Mouse (Mus musculus) hindbrain, embryonic 10.5 days (tissue): ENCODE measurements around the gene Lbp. TPM values are rescaled to one million over a fixed set of nuclear protein-coding genes. Genes with fewer than 3 reads are reported as not detected.

Experiments used
- DNase-seq: peaks from one replicate; pipeline ENCODE4 v3.0.0-alpha.2; 2017; ENCODE audit warnings: low spot score
- H3K27ac ChIP-seq: fragments of 300-500 bp; sonication (generic); 2 replicates; pipeline ENCODE4 v1.5.1; 2016; ENCODE audit warnings: mild to moderate bottlenecking, moderate library complexity
- H3K27me3 ChIP-seq: fragments of 300-500 bp; sonication (generic); 2 replicates; pipeline ENCODE4 v1.6.1; 2016; ENCODE audit warnings: mild to moderate bottlenecking; ENCODE audit not compliant: poor library complexity, insufficient read depth, severe bottlenecking
- H3K36me3 ChIP-seq: fragments of 300-500 bp; sonication (generic); 2 replicates; pipeline ENCODE4 v1.6.1; 2016; ENCODE audit warnings: mild to moderate bottlenecking, moderate library complexity
- H3K4me1 ChIP-seq: fragments of 300-500 bp; sonication (generic); replicated peaks from 2 replicates; pipeline ENCODE4 v1.6.1; 2016; ENCODE audit warnings: mild to moderate bottlenecking
- H3K4me3 ChIP-seq: fragments of 300-500 bp; sonication (generic); 2 replicates; pipeline ENCODE4 v1.5.1; 2016; ENCODE audit warnings: mild to moderate bottlenecking, moderate library complexity
- H3K9me3 ChIP-seq: fragments of 300-500 bp; sonication (generic); 2 replicates; pipeline ENCODE4 v1.6.1; 2016; ENCODE audit warnings: mild to moderate bottlenecking, moderate library complexity
- WGBS: fragments of 180-500 bp; shearing (Covaris S2); methylation state at CpG from one replicate; pipeline ENCODE4 v1.1.7; 2016; 5-methylcytosine and 5-hydroxymethylcytosine counted together
- polyA plus RNA-seq: library from polyadenylated mRNA; unstranded; fragments of >200 nt; fragmentation: Nextera tagmentation; extraction: Ambion mirVana; gene quantifications from 2 replicates; pipeline ENCODE4 v1.2.1, GENCODE M21; 2016

The Lbp gene
- polyA plus RNA-seq, 1 experiment from 2014 or later: 2.2 TPM

- Histone ChIP-seq H3K9me3 (no peaks in the 10 kb centered on the region), H3K4me3 (no peak overlapping the region), H3K4me1 (peaks cover 22% of the 10 kb centered on the region), H3K27me3 (no peaks in the 10 kb centered on the region), H3K27ac (no peak overlapping the region), H3K36me3 (peaks cover 84% of the 10 kb centered on the region)
- WGBS: 83% methylated on average over 7 of the region's 7 CpGs
- no peak for DNase-seq
Measured at GRCm38 (mm10) chr2:158354348-158355114, 48.2 kb downstream of the Lbp start.

GRCm38 (mm10) chr2:158355238-158355637 lies 48.9 kb downstream of the Lbp start:
- H3K4me3 ChIP-seq: no peak overlapping the region
- H3K36me3 ChIP-seq: peaks cover 91% of the 10 kb centered on the region
- no peaks in the 10 kb centered on the region for H3K27me3 ChIP-seq
- no peak overlapping the region for H3K27ac ChIP-seq
- no peak for DNase-seq
- peaks cover 29% of the 10 kb centered on the region for H3K4me1 ChIP-seq
- no peaks in the 10 kb centered on the region for H3K9me3 ChIP-seq
- 89% methylated on average over 2 of the region's 2 CpGs for WGBS

GRCm38 (mm10) chr2:158356121-158356520 lies 49.8 kb downstream of the Lbp start:
- Histone ChIP-seq H3K27ac (no peak overlapping the region), H3K9me3 (no peaks in the 10 kb centered on the region), H3K27me3 (no peaks in the 10 kb centered on the region), H3K4me1 (peaks cover 34% of the 10 kb centered on the region), H3K4me3 (no peak overlapping the region), H3K36me3 (peaks cover 93% of the 10 kb centered on the region)
- 91% methylated on average over 5 of the region's 5 CpGs for WGBS
- DNase-seq: no peak

GRCm38 (mm10) chr2:158359757-158360620 lies 53.7 kb downstream of the Lbp start:
- DNase-seq: no peak
- Histone ChIP-seq H3K27me3 (peaks cover 1% of the 10 kb centered on the region; the same call in 1 of the 2 replicates), H3K27ac (peak overlapping the region; percentile 95), H3K4me1 (peaks cover 27% of the 10 kb centered on the region), H3K4me3 (peak overlapping the region; percentile 84), H3K9me3 (no peaks in the 10 kb centered on the region), H3K36me3 (peaks cover 55% of the 10 kb centered on the region)
- 77% methylated on average over 12 of the region's 12 CpGs for WGBS

GRCm38 (mm10) chr2:158360873-158361677 lies 54.8 kb downstream of the Lbp start:
- peaks cover 44% of the 10 kb centered on the region for H3K36me3 ChIP-seq
- H3K4me3 ChIP-seq: peak overlapping the region; percentile 84
- H3K27ac ChIP-seq: peak overlapping the region; percentile 95
- no peaks in the 10 kb centered on the region for H3K9me3 ChIP-seq
- DNase-seq: peak; percentile 90
- H3K27me3 ChIP-seq: peaks cover 3% of the 10 kb centered on the region; the same call in 1 of the 2 replicates
- under 1% methylated on average over 41 of the region's 41 CpGs for WGBS
- peaks cover 27% of the 10 kb centered on the region for H3K4me1 ChIP-seq

GRCm38 (mm10) chr2:158361678-158362320 lies 55.5 kb downstream of the Lbp start:
- H3K27ac ChIP-seq: peak overlapping the region; percentile 95
- H3K9me3 ChIP-seq: no peaks in the 10 kb centered on the region
- H3K4me1 ChIP-seq: peaks cover 27% of the 10 kb centered on the region
- WGBS: 38% methylated on average over 8 of the region's 8 CpGs
- DNase-seq: no peak
- peaks cover 3% of the 10 kb centered on the region; the same call in 1 of the 2 replicates for H3K27me3 ChIP-seq
- peak overlapping the region; percentile 84 for H3K4me3 ChIP-seq
- peaks cover 37% of the 10 kb centered on the region for H3K36me3 ChIP-seq

GRCm38 (mm10) chr2:158364175-158364574 lies 57.9 kb downstream of the Lbp start:
- no peak for DNase-seq
- Histone ChIP-seq H3K9me3 (no peaks in the 10 kb centered on the region), H3K36me3 (peaks cover 13% of the 10 kb centered on the region), H3K27me3 (peaks cover 3% of the 10 kb centered on the region; the same call in 1 of the 2 replicates), H3K4me1 (peaks cover 15% of the 10 kb centered on the region), H3K4me3 (no peak overlapping the region), H3K27ac (no peak overlapping the region)
- 87% methylated on average over 4 of the region's 4 CpGs for WGBS

GRCm38 (mm10) chr2:158365099-158365850 lies 59.0 kb downstream of the Lbp start:
- Histone ChIP-seq H3K4me1 (peaks cover 7% of the 10 kb centered on the region), H3K4me3 (no peak overlapping the region), H3K27me3 (peaks cover 3% of the 10 kb centered on the region; the same call in 1 of the 2 replicates), H3K9me3 (no peaks in the 10 kb centered on the region), H3K27ac (no peak overlapping the region), H3K36me3 (peaks cover 2% of the 10 kb centered on the region)
- no peak for DNase-seq
- WGBS: 72% methylated on average over 12 of the region's 12 CpGs

GRCm38 (mm10) chr2:158367654-158368053 lies 61.4 kb downstream of the Lbp start:
- 92% methylated on average over 5 of the region's 5 CpGs for WGBS
- H3K36me3 ChIP-seq: no peaks in the 10 kb centered on the region
- DNase-seq: no peak
- H3K9me3 ChIP-seq: no peaks in the 10 kb centered on the region
- no peak overlapping the region for H3K27ac ChIP-seq
- H3K4me3 ChIP-seq: no peak overlapping the region
- H3K4me1 ChIP-seq: peaks cover 6% of the 10 kb centered on the region
- H3K27me3 ChIP-seq: peaks cover 3% of the 10 kb centered on the region; the same call in 1 of the 2 replicates

GRCm38 (mm10) chr2:158368313-158368712 lies 62.0 kb downstream of the Lbp start:
- no peaks in the 10 kb centered on the region for H3K9me3 ChIP-seq
- no peak for DNase-seq
- 92% methylated on average over 8 of the region's 8 CpGs for WGBS

GRCm38 (mm10) chr2:158369474-158370172 lies 63.3 kb downstream of the Lbp start:
- Histone ChIP-seq H3K4me1 (peaks cover 6% of the 10 kb centered on the region), H3K9me3 (no peaks in the 10 kb centered on the region), H3K27me3 (peaks cover 20% of the 10 kb centered on the region), H3K27ac (no peak overlapping the region), H3K36me3 (no peaks in the 10 kb centered on the region), H3K4me3 (no peak overlapping the region)
- no peak for DNase-seq
- WGBS: 76% methylated on average over 3 of the region's 3 CpGs

More at GRCm38 (mm10) chr2:158368313-158368712, 62.0 kb downstream of the Lbp start:
- H3K4me1 ChIP-seq: peaks cover 6% of the 10 kb centered on the region
- H3K4me3 ChIP-seq: no peak overlapping the region
- H3K27ac ChIP-seq: no peak overlapping the region
- no peaks in the 10 kb centered on the region for H3K36me3 ChIP-seq
- H3K27me3 ChIP-seq: peaks cover 9% of the 10 kb centered on the region
